Mouse (Mus musculus) embryonic facial prominence, embryonic 12.5 days (tissue): Measurements from ENCODE around the gene Aamp. TPM values are rescaled to one million over a fixed set of nuclear protein-coding genes. Genes with fewer than 3 reads are reported as not detected.

ENCODE experiments used
- ATAC-seq: fragments of 200-750 bp; cut with Nextera tagmentation; 2 replicates; pipeline ENCODE4 v1.8.0; 2017; ENCODE audit not compliant: insufficient number of reproducible peaks, insufficient read depth, low FRiP score, low TSS enrichment
- H3K27ac ChIP-seq: fragments of 300-500 bp; sonication (generic); 2 replicates; pipeline ENCODE4 v1.5.1; 2016; ENCODE audit warnings: mild to moderate bottlenecking
- H3K27me3 ChIP-seq: fragments of 300-500 bp; sonication (generic); 2 replicates; pipeline ENCODE4 v1.6.1; 2016; ENCODE audit warnings: mild to moderate bottlenecking, moderate library complexity
- H3K36me3 ChIP-seq: fragments of 300-500 bp; sonication (generic); 2 replicates; pipeline ENCODE4 v1.6.1; 2016; ENCODE audit warnings: mild to moderate bottlenecking
- H3K4me1 ChIP-seq: fragments of 300-500 bp; sonication (generic); 2 replicates; pipeline ENCODE4 v1.6.1; 2016
- H3K4me2 ChIP-seq: fragments of 300-500 bp; sonication (generic); replicated peaks from 2 replicates; pipeline ENCODE4 v1.6.1; 2016; ENCODE audit warnings: mild to moderate bottlenecking, moderate library complexity
- H3K4me3 ChIP-seq: fragments of 300-500 bp; sonication (generic); 2 replicates; pipeline ENCODE4 v1.5.1; 2016; ENCODE audit warnings: mild to moderate bottlenecking
- H3K9ac ChIP-seq: fragments of 300-500 bp; sonication (generic); 2 replicates; pipeline ENCODE4 v1.6.1; 2016; ENCODE audit warnings: mild to moderate bottlenecking, moderate library complexity
- H3K9me3 ChIP-seq: fragments of 300-500 bp; sonication (generic); 2 replicates; pipeline ENCODE4 v1.6.1; 2016; ENCODE audit warnings: mild to moderate bottlenecking, moderate library complexity
- WGBS: fragments of 180-500 bp; shearing (Covaris S2); methylation state at CpG from one replicate; pipeline ENCODE4 v1.1.7; 2016; 5-methylcytosine and 5-hydroxymethylcytosine counted together
- polyA plus RNA-seq: library from polyadenylated mRNA; unstranded; fragments of >200 nt; fragmentation: Nextera tagmentation; extraction: Ambion mirVana; gene quantifications from 2 replicates; pipeline ENCODE4 v1.2.1, GENCODE M21; 2016

Gene Aamp
- polyA plus RNA-seq, 1 experiment from 2014 or later, result 211 TPM

- Histone ChIP-seq H3K9me3 (no peaks in the 10 kb centered on the region), H3K9ac (no peak overlapping the region), H3K4me1 (peaks cover 26% of the 10 kb centered on the region), H3K36me3 (peaks cover 3% of the 10 kb centered on the region; the same call in 1 of the 2 replicates), H3K27me3 (no peaks in the 10 kb centered on the region), H3K27ac (no peak overlapping the region), H3K4me2 (no peak overlapping the region), H3K4me3 (no peak overlapping the region)
- ATAC-seq, result no peak
- 84% methylated on average over 5 of the region's 5 CpGs for WGBS
Measured at GRCm38 (mm10) chr1:74298157-74298750, 13.7 kb upstream of the Aamp start.

- Histone ChIP-seq H3K4me1 (peaks cover 26% of the 10 kb centered on the region), H3K27me3 (no peaks in the 10 kb centered on the region), H3K4me3 (no peak overlapping the region), H3K36me3 (peaks cover 9% of the 10 kb centered on the region), H3K9me3 (no peaks in the 10 kb centered on the region), H3K9ac (peak overlapping the region; percentile 24; the same call in 1 of the 2 replicates), H3K27ac (peak overlapping the region; percentile 91; the same call in 1 of the 2 replicates), H3K4me2 (no peak overlapping the region)
- WGBS, result 75% methylated on average over 3 of the region's 3 CpGs
- no peak for ATAC-seq
Measured at GRCm38 (mm10) chr1:74297269-74297668, 12.7 kb upstream of the Aamp start.

GRCm38 (mm10) chr1:74296477-74296876 lies 11.9 kb upstream of the Aamp start:
- H3K27me3 ChIP-seq, result no peaks in the 10 kb centered on the region
- no peaks in the 10 kb centered on the region for H3K9me3 ChIP-seq
- peaks cover 26% of the 10 kb centered on the region for H3K4me1 ChIP-seq
- ATAC-seq, result no peak
- 29% methylated on average over 6 of the region's 6 CpGs for WGBS
- no peak overlapping the region for H3K4me3 ChIP-seq
- peak overlapping the region; percentile 91 for H3K27ac ChIP-seq
- peaks cover 14% of the 10 kb centered on the region for H3K36me3 ChIP-seq
- H3K4me2 ChIP-seq, result no peak overlapping the region
- no peak overlapping the region; the same call in 1 of the 2 replicates for H3K9ac ChIP-seq

GRCm38 (mm10) chr1:74295456-74296171 lies 11.1 kb upstream of the Aamp start:
- H3K4me2 ChIP-seq, result peak overlapping the region; percentile 28
- H3K9ac ChIP-seq, result peak overlapping the region; percentile 47
- H3K4me1 ChIP-seq, result peaks cover 26% of the 10 kb centered on the region
- H3K4me3 ChIP-seq, result no peak overlapping the region; the same call in 1 of the 2 replicates
- H3K27ac ChIP-seq, result peak overlapping the region; percentile 91
- WGBS, result 12% methylated on average over 9 of the region's 9 CpGs
- H3K27me3 ChIP-seq, result no peaks in the 10 kb centered on the region
- peak; percentile 88 for ATAC-seq
- H3K36me3 ChIP-seq, result peaks cover 22% of the 10 kb centered on the region
- H3K9me3 ChIP-seq, result no peaks in the 10 kb centered on the region

GRCm38 (mm10) chr1:74294733-74295455 lies 10.4 kb upstream of the Aamp start:
- H3K9me3 ChIP-seq, result no peaks in the 10 kb centered on the region
- H3K9ac ChIP-seq, result no peak overlapping the region
- H3K36me3 ChIP-seq, result peaks cover 29% of the 10 kb centered on the region

GRCm38 (mm10) chr1:74294090-74294643 lies 9.6 kb upstream of the Aamp start:
- 88% methylated on average over 3 of the region's 3 CpGs for WGBS
- H3K4me1 ChIP-seq, result peaks cover 26% of the 10 kb centered on the region
- ATAC-seq, result no peak
- no peak overlapping the region for H3K9ac ChIP-seq
- H3K4me3 ChIP-seq, result no peak overlapping the region
- no peak overlapping the region for H3K27ac ChIP-seq
- no peaks in the 10 kb centered on the region for H3K27me3 ChIP-seq
- H3K4me2 ChIP-seq, result no peak overlapping the region
- peaks cover 36% of the 10 kb centered on the region for H3K36me3 ChIP-seq
- H3K9me3 ChIP-seq, result no peaks in the 10 kb centered on the region

More at GRCm38 (mm10) chr1:74294733-74295455, 10.4 kb upstream of the Aamp start:
- peak overlapping the region; percentile 91 for H3K27ac ChIP-seq
- peaks cover 26% of the 10 kb centered on the region for H3K4me1 ChIP-seq
- 0 out of 2 replicates have a peak, but pooled peaks have one; percentile 1 for ATAC-seq
- peak overlapping the region; percentile 28; the same call in 1 of the 2 replicates for H3K4me2 ChIP-seq
- WGBS, result 90% methylated on average over 6 of the region's 6 CpGs
- no peak overlapping the region for H3K4me3 ChIP-seq
- no peaks in the 10 kb centered on the region for H3K27me3 ChIP-seq

- H3K4me1 ChIP-seq, result peaks cover 26% of the 10 kb centered on the region
- WGBS, result 89% methylated on average over 8 of the region's 8 CpGs
- H3K4me2 ChIP-seq, result no peak overlapping the region
- no peak for ATAC-seq
- peaks cover 42% of the 10 kb centered on the region for H3K36me3 ChIP-seq
- no peak overlapping the region for H3K9ac ChIP-seq
- H3K27ac ChIP-seq, result no peak overlapping the region
- no peaks in the 10 kb centered on the region for H3K27me3 ChIP-seq
- no peaks in the 10 kb centered on the region for H3K9me3 ChIP-seq
- no peak overlapping the region for H3K4me3 ChIP-seq
Measured at GRCm38 (mm10) chr1:74293306-74293960, 8.9 kb upstream of the Aamp start.

- Histone ChIP-seq H3K4me1 (peaks cover 26% of the 10 kb centered on the region), H3K27me3 (no peaks in the 10 kb centered on the region), H3K9me3 (no peaks in the 10 kb centered on the region), H3K36me3 (peaks cover 42% of the 10 kb centered on the region), H3K4me2 (no peak overlapping the region), H3K9ac (no peak overlapping the region), H3K4me3 (no peak overlapping the region), H3K27ac (no peak overlapping the region)
- WGBS, result 85% methylated on average over 11 of the region's 11 CpGs
- ATAC-seq, result no peak
Measured at GRCm38 (mm10) chr1:74292331-74293020, 7.9 kb upstream of the Aamp start.

GRCm38 (mm10) chr1:74290141-74290540 lies 5.6 kb upstream of the Aamp start:
- Histone ChIP-seq H3K9me3 (no peaks in the 10 kb centered on the region), H3K27me3 (no peaks in the 10 kb centered on the region), H3K9ac (no peak overlapping the region), H3K4me3 (no peak overlapping the region), H3K27ac (no peak overlapping the region), H3K4me2 (no peak overlapping the region), H3K4me1 (peaks cover 11% of the 10 kb centered on the region), H3K36me3 (peaks cover 42% of the 10 kb centered on the region)
- WGBS, result 92% methylated on average over 5 of the region's 5 CpGs
- ATAC-seq, result no peak

- H3K4me1 ChIP-seq, result peaks cover 7% of the 10 kb centered on the region
- no peak overlapping the region for H3K9ac ChIP-seq
- no peak overlapping the region for H3K4me2 ChIP-seq
- WGBS, result 88% methylated on average over 2 of the region's 2 CpGs
- no peak overlapping the region for H3K4me3 ChIP-seq
- ATAC-seq, result no peak
- peaks cover 42% of the 10 kb centered on the region for H3K36me3 ChIP-seq
- no peaks in the 10 kb centered on the region for H3K9me3 ChIP-seq
- H3K27me3 ChIP-seq, result no peaks in the 10 kb centered on the region
- H3K27ac ChIP-seq, result no peak overlapping the region
Measured at GRCm38 (mm10) chr1:74289740-74290139, 5.2 kb upstream of the Aamp start.

- Histone ChIP-seq H3K4me1 (peaks cover 6% of the 10 kb centered on the region), H3K4me3 (no peak overlapping the region), H3K36me3 (peaks cover 42% of the 10 kb centered on the region), H3K4me2 (no peak overlapping the region), H3K27ac (no peak overlapping the region), H3K9me3 (no peaks in the 10 kb centered on the region), H3K9ac (no peak overlapping the region), H3K27me3 (no peaks in the 10 kb centered on the region)
- WGBS, result 86% methylated on average over 9 of the region's 9 CpGs
- no peak for ATAC-seq
Measured at GRCm38 (mm10) chr1:74289248-74289647, 4.7 kb upstream of the Aamp start.
